Mouse (Mus musculus) urinary bladder, postnatal 25 days (tissue): ENCODE data around the gene Ecpas.

ENCODE experiments used
- DNase-seq: peaks from one replicate; pipeline ENCODE4 v3.0.0; 2022; ENCODE audit warnings: low spot score

Ecpas gene

DNA sequence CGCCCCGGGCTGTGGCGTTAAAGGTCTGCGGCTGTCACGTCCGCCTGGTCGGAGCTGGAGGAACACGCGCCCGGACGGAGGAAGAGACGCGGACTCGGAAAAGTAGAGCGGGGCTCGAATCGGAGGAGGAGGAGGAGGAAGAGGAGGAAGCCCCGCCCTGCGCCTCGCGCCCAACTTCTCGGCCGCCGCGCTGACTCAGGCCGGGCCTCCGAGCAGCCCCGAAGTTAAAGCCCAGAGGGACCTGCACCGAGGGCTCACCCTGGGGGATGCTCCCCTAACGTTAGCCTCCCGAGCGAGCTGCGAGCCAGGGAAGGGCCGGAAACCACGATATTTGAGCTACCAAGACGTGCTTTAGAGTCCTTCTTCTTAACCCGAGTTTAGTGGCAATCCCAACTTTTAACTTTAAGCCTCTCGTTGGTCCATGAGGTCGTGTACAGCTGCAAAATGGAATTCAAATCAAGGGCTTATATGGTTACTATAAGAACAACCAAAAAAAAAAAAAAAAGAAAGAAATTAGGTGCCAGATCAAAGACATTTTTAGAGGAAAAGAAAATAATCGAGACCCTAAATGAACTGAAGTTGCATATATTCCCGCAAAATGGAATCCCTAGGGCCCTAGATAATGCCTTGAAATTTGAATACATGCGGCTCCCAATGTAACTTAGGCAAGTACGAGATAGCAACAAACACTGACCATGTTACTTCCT is at the start of gene Ecpas:
TSS of gene Ecpas (minus strand) at position 121 of the 707 bp plus-strand sequence.
- DNase-seq: peak; percentile 76

GRCm38 (mm10) chr4:58961719-58962118 is 49.2 kb upstream of the Ecpas start:
- DNase-seq: no peak

GRCm38 (mm10) chr4:58952630-58953029 is 40.1 kb upstream of the Ecpas start:
- no peak for DNase-seq

GRCm38 (mm10) chr4:58948391-58948790 is 35.8 kb upstream of the Ecpas start:
- no peak for DNase-seq

- no peak for DNase-seq
Measured at GRCm38 (mm10) chr4:58944695-58945094, 32.1 kb upstream of the Ecpas start.

DNA sequence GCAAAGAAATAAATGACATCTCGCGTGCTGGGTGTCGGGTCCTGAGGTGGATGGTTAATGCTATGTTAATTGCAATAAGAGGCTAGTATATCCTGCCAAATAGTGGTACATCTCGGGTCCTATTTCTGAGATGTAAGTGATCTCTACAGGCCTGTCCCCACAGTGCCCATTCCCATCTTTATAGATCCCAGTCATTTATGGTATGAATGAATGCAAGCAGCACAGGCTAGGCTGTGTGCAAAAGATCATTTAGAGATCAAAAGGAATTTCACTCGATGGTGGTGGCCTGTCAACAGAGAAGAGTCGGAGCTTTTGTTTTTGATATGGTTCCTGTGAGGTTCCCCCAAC is 31.6 kb upstream of the Ecpas start:
- DNase-seq: no peak

GRCm38 (mm10) chr4:58943420-58944205 is 31.1 kb upstream of the Ecpas start, which contains the start of gene Zkscan16:
TSS of gene Zkscan16 (plus strand) at chr4:58943628.
- peak; percentile 66 for DNase-seq

DNA sequence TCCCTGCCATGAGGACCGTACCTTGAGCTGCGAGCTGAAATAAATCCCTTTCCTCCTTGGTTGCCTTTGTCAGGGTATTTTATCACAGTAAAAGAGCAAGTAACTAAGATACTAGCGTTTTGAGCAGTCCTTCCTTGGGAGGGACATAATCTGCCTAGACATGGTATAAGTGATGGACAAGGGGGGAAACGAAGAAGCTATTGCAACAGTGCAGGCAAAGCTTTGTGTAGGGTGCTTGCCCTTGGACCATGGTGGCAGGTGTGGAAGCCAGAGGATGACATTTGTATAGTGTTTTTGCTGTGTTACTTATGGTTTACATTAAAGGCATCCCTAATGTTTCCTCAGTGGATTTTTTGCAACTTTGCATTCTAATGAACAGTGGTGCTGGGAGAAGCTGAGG is 30.4 kb upstream of the Ecpas start:
- no peak for DNase-seq

DNA sequence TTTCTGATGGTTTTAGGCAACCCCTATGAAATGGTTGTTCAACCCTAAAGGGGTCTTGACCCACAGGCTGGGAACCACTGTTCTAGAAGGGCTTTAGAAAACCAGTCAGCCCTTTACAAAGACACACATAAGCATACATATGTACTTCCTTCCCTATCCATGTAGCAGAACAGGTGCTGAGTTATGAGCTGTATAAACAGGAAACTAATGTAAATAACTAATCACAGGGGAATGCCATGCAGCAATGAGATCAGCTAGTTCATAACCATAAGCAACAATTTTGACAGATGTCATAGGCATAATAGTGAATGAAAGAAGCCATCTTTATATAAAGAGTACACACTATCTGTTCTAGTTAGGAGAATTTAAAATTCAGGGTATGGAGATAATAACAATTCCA is 29.1 kb upstream of the Ecpas start:
- DNase-seq: no peak

DNA sequence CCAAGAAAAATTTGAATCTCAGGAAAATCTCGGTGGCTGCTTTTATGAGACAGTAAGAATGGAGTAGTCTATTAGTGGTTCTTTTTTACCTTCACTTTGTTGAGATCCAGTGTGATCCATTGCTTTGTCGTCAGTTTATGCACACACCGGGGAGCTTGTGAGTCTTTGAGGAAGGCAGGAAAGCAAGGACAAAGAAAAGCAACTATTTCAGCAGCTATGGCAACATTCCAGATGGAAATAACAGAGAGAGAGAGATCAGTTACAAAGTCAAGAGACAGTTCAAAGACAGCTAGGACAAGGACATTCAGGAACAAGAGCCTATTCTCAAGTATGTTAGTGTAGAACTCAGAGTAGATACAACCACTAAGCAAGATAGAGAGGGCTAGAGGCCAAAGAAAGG is 23.3 kb upstream of the Ecpas start:
- no peak for DNase-seq

DNA sequence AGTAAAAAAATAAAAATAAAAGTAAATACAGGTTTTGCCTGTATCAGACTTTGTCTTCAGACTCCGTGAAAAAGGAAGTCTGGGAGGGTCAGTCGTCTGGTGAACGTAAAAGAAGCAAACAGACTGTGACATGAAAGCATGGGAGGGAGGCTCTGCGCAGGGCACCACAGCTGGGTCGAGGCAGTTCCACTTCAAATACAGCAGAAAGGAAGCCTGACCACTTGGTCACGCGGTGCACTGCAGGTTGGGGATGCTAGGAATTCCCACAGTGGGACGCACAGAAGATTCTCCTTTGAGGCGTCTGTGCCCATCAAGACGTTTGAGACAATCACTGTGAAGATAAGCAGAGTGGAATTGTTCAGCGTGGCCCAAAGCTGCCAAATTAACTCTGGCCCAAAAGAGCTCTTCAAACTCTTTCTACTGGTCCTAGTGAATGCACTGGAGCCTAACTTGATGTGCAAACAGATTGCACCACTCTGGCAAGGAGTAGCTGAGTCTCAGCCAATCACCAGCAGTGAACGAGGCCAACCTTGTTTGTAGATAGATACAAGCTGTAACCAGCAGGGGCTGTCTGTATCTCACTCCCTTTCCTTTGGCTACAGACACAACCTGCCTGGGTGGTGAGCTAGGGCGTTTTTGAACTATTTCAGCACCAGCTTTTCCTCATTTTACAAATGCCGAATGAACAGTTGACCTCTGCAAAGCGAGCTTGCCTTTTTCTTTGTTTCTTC is 22.4 kb upstream of the Ecpas start:
- peak; percentile 27 for DNase-seq

- DNase-seq: no peak
Measured at GRCm38 (mm10) chr4:58934308-58934707, 21.8 kb upstream of the Ecpas start.

- no peak for DNase-seq
Measured at GRCm38 (mm10) chr4:58932541-58932940, 20.0 kb upstream of the Ecpas start.

DNA sequence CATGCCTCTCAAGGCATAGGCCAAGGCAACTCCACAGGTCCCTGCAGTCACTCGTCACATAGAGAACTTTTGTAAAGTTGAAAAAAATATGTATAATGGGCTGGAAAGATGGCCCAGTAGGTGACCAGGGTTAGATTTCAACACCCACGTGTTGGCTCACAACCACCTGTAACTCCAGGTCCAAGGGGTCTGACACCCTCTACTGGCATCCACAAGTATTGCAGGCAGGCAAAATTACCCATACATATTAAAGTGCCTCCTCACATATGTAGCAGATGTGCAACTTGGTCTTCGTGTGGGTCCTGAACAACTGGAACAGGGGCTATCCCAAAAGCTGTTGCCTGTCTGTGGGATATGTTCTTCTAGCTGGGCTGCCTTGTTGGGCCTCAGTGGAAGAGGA is 15.1 kb upstream of the Ecpas start:
- DNase-seq: no peak

DNA sequence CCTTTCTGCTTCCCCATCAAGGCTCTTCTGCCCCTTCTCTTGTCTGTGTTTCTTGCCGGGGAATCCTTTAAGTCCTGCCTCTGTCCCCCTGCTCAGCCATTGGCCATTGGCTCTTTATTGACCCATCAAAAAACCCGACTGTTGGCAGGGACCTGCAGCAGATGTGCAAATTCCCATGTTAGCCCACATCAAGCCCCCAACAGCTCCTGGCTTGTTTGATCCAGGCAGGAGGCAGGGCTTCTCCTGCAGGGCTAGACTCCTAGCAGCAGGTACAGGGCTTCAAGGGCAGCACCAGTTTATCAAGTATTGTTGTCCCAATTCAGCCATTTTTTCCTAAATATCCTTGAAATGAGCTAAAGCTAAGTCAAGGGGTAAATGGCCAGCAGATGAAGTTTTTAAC is 13.6 kb upstream of the Ecpas start:
- no peak for DNase-seq

DNA sequence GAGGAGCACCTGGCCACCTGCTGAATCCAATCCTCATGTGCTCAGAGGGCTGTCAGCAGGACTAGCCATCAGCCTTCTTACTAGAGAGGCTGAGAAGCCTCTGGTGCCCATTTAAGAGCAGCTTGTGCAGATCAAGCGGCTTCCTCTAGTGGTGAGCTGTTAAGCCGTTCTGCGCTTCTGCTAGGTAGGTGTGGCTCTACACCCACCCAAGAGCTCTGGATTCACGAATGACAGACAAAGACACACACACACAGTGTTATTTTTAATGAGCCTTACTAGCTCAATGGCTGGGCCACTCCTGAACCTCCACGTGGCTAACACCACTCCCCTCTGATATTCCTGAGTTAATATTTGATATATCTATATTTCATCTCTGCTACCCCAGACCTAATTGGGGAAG is 13.1 kb upstream of the Ecpas start:
- DNase-seq: no peak

GRCm38 (mm10) chr4:58923933-58924332 is 11.4 kb upstream of the Ecpas start:
- no peak for DNase-seq

- no peak for DNase-seq
Measured at GRCm38 (mm10) chr4:58915081-58915826, 2.7 kb upstream of the Ecpas start.

GRCm38 (mm10) chr4:58913336-58914026 is 932 bp upstream of the Ecpas start:
- DNase-seq: no peak

- DNase-seq: peak; percentile 55
Measured at GRCm38 (mm10) chr4:58911831-58912628, 519 bp downstream of the Ecpas start.
